Mouse (Mus musculus): ENCODE measurements at regions not wholly inside any gene's neighbourhood (a gene's known extent, or its start where the extent isn't known, plus 50 kb on each side); places are given as distances from the start of the nearest gene placed in this dataset.

DNA sequence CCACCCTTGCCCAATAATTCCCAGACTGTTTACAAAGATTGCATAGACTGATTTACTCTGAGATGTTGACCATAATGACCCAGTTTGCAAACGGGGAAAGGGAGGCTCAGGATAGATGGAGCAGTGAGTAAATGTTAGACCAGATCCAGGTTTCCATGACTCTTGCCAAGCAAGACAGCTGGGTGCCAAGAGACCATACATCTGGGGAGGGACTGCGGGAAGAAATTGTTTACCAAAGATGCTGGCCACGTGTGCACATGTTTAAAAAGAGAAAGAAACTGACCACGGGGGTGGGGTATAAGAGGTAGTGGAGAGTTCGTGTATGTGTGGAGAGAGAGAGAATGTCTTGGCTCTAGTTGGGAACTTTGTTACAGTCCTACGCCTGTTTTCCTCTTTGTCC lies 285.7 kb upstream of the Zmiz1 start:
- TF ChIP-seq ZC3H11A (IDR thresholded peaks at IDR 0.05; ENCODE audit: borderline replicate concordance, low read depth, low read length) (no peak), CHD2 (IDR thresholded peaks at IDR 0.05; ENCODE audit: low read depth, low read length) (no peak)
